Mouse (Mus musculus): ENCODE results near the gene Olfr312.
"Not testable (repeated sequence)": the region's sequence is repeated elsewhere in the genome, so short reads cannot be mapped to it uniquely, and the experiment has no call there.

The Olfr312 gene

DNA sequence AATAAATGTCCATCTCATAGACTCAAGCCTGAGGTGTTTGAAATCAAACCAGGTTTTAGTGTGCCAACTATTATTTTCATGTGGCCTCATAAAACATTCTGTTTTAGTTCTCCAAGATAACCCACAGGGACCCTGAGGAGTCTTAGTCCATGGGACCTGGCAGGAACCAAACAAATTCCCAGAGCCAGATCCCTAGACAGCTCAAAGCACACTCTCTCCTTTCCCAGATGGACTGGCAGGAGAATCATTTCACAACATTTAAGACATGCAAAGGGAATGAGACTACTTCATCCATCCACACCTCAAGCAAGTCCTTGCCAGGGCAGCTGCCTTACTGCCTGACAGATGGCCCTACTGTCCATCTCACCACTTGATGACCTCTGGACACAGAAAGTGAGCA lies at the start of gene Olfr312:
Gene Olfr312, plus strand, starts transcription at position 301 of the 400 bp plus-strand sequence.
- not testable (repeated sequence) for DNase-seq (ENCODE audit: low read depth, low spot score)

DNA sequence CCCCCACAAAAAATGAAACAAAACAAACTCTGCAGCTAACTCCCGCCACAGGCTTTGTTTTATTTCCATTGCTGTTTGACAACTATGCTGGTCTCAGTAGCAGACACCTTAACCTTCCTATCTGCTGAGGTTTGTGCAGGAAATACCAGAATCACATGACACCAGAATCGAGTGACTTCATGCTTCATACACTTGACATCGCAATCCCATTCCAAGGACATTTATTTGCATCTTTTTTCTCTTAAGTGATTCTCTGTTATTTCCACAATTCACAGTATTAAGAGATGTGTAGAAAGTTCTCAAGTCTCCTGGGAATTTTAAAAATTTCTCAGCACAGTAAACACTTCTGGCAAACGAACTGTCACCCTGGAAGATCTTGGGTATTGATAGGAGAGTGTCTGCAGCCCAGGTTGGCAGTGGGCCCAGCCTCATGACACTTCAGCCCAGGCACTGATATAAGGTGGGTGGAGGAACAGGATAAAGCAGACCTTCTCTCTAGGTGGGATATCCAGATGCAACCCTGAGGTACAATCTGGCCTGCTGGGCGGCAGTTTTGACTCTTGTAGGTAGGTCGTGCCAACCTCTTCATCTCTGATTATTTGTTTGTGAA lies 46.5 kb upstream of the Olfr312 start, which contains the start of gene Olfr314:
Gene Olfr314, plus strand, starts transcription at position 473 of the 610 bp plus-strand sequence.
- no peak for DNase-seq (ENCODE audit: low read depth, low spot score)

- no peak for DNase-seq (ENCODE audit: low read depth, low spot score)
These were observed 44.9 kb upstream of the Olfr312 start for GRCm38 (mm10) chr11:58784182-58784581.

GRCm38 (mm10) chr11:58787651-58788050 lies 41.4 kb upstream of the Olfr312 start:
- DNase-seq (ENCODE audit: low read depth, low spot score), result no peak

GRCm38 (mm10) chr11:58788346-58788745 lies 40.7 kb upstream of the Olfr312 start:
- no peak for DNase-seq (ENCODE audit: low read depth, low spot score)

DNA sequence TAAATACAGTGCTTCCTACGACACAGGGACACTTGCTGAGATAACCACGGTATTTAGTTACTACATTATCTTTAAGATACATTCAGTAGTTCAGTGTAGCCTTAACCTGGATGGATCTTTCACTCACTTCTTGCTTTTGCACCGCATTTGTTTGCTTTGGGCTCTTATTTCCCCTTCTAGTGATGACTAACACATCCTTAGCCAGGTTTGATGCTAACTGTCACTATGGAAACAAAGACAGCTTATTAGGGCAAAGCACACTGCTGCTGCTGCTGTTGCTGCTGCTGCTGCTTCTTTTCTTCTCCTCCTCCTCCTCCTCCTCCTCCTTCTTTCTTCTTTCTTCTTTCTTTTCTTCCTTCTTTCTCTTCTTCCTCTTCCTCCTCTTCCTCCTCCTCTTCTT lies 39.5 kb upstream of the Olfr312 start:
- no peak for DNase-seq (ENCODE audit: low read depth, low spot score)

DNA sequence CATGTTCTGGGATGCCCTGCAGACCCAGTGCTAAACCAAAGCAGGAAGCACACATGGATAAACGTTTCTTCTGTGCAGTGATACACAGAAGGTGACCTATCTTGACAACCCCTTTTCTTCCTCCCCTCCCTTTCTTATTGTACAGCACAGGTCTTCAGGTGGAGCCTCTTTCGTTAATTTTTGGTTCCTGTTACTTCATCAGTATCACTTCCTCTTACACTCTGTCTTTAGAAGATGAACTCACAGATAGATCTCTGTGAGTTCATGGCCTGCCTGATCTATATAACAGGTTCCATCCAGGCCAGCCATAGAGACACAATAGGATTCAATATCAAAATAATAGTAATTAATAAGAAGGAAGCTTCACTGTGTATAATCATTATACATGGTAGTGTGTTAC lies 39.0 kb upstream of the Olfr312 start:
- no peak for DNase-seq (ENCODE audit: low read depth, low spot score)

DNA sequence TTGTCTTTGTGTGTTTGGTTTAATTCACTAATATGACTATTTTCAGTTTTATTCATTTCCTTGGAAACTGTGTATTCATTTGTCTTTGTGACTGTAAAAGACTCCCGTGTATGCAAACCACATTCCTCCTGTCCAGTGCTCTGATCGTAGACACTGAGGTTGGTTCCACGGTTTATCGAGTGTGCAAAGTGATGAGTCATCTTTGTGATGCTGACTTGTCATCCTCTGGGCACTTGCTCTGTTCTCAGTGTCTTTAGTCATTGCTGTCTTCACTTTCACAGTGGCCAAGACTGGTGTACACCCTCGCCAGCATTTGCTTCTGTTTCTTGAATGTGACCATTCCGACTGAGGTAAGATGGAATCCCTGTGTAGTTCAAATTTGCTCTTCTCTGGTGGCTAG lies 38.4 kb upstream of the Olfr312 start:
- no peak for DNase-seq (ENCODE audit: low read depth, low spot score)

DNA sequence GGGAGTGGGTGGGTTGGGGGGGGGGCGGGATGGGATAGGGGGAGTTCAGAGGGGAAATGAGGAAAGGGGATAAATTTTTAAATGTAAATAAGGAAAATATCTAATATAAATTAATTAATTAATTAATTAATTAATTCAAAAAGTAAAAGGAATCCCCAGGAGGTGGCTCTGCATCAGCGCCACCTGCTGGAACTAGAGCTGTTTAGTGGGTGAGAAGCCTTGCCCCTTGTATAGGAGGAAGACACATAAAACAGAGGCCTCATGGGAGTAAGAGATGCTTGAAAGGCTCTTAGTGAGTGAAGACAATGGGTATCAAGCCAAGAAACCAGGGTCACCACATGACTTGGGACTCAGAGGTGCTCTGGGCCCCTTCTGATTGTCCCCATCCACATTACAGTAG lies 33.2 kb upstream of the Olfr312 start:
- DNase-seq (ENCODE audit: low read depth, low spot score), result no peak

GRCm38 (mm10) chr11:58796850-58797249 lies 32.2 kb upstream of the Olfr312 start:
- DNase-seq (ENCODE audit: low read depth, low spot score), result no peak

GRCm38 (mm10) chr11:58799747-58800146 lies 29.3 kb upstream of the Olfr312 start:
- no peak for DNase-seq (ENCODE audit: low read depth, low spot score)

DNA sequence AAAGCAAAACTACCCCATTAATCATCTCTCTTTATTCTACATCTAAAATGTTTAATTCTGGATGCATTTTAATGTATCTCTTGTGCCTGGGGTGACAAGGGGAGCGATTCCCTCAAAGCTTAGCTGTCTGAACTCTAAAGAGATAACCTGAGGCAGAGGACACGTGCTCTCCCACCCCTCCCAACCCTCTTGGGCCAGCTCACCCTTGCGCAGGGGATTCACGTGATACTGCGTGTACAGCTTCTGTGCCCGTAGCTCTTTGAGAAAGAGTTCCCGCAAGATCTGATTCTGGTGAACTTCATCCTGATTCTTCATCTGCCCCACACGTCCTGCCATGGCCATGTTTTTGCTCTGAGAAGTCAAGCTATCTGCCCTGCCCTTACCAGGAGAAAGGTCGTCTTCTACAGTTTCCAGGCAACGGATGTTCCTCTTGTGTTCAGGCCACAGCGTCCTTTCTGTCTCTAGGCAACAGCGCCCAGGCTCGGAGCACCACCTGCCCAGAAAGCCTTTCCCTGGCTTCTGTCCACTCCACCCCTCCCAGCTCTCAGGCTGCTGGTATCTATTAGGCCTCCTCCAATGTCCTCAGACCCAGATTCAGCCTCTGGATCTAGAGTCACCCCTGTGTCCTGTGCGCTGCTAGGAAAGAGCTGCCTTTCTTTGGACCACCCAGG lies 27.3 kb upstream of the Olfr312 start, which contains the start of gene Fam183b:
Gene Fam183b, minus strand, starts transcription at position 403 of the 671 bp plus-strand sequence.
- DNase-seq (ENCODE audit: low read depth, low spot score), result peak; percentile 79

- no peak for DNase-seq (ENCODE audit: low read depth, low spot score)
These were observed 25.2 kb upstream of the Olfr312 start for GRCm38 (mm10) chr11:58803871-58804270.

GRCm38 (mm10) chr11:58804393-58804792 lies 24.6 kb upstream of the Olfr312 start:
- no peak for DNase-seq (ENCODE audit: low read depth, low spot score)

DNA sequence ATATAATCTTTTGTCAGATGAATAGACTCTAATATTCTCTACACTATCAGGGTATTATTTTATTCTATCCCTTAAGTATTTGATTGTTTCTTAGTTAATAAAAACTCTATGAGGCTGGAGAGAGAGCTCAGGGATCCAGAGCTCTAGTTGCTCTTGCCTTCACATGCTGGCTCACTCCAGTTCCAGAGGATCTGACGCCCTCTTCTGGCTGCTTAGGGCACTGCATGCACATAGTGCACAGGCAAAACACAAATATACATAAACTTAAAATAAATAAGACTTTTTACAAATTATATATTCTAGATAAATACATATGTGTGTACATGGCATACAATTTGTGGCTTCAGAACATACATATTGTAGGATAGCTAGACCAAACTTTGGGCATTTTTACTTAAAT lies 17.0 kb upstream of the Olfr312 start:
- peak; percentile 39 for DNase-seq (ENCODE audit: low read depth, low spot score)

GRCm38 (mm10) chr11:58814700-58815099 lies 14.3 kb upstream of the Olfr312 start, which contains the start of gene Olfr313:
Olfr313 (plus strand) TSS chr11:58815000.
- not testable (repeated sequence) for DNase-seq (ENCODE audit: low read depth, low spot score)

- no peak for DNase-seq (ENCODE audit: low read depth, low spot score)
These were observed 13.4 kb upstream of the Olfr312 start for GRCm38 (mm10) chr11:58815676-58816075.

DNA sequence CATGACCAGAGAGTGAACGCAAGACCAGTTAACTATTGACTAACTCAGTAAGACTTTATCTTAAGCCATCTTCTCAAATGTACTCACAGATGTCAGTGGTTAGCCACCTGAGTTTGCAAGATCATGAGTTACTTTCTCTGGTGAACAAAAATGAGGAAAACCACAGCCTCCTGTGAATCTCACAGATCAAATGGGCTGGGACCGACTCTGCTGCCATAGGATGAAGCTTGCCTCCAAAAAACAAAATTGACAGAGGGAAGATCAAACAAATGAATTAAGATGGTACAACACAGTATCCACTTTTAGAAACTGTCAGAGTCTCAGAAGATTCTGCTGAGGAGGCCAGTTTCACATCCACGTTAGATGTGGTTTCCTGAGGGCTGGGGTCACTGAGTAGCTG lies 727 bp downstream of the Olfr312 start:
- DNase-seq (ENCODE audit: low read depth, low spot score), result no peak

GRCm38 (mm10) chr11:58832541-58832940 lies 3.5 kb downstream of the Olfr312 start:
- DNase-seq (ENCODE audit: low read depth, low spot score), result not testable (repeated sequence)

GRCm38 (mm10) chr11:58838951-58839350 lies 9.9 kb downstream of the Olfr312 start, which contains the start of gene Olfr311:
Olfr311 (plus strand) TSS chr11:58839251.
- DNase-seq (ENCODE audit: low read depth, low spot score), result not testable (repeated sequence)

- peak; percentile 99 for DNase-seq (ENCODE audit: low read depth, low spot score)
These were observed 18.0 kb downstream of the Olfr312 start, which contains the start of gene Gm12258 for GRCm38 (mm10) chr11:58846919-58847461. Gm12258 (plus strand) TSS chr11:58847158.

DNA sequence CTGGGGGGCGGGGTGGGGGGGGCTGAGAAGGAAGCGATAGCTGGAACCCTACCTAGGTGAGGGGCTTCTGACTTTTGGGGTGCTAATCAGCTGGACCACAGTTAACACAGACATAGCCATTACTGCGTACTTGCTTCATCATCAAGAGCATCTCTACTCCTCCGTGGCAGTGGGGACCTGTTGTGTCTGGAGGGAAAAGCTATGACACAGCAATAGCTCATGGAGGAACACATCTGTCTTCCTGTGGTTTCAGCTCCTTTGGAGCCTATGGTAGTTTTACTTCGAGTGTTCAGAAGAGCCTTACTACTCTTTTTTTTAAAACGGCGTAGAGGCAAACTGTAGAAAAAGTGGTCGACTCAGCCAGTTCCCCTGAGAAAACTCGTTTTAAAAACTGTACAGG lies 18.6 kb downstream of the Olfr312 start:
- DNase-seq (ENCODE audit: low read depth, low spot score), result no peak

DNA sequence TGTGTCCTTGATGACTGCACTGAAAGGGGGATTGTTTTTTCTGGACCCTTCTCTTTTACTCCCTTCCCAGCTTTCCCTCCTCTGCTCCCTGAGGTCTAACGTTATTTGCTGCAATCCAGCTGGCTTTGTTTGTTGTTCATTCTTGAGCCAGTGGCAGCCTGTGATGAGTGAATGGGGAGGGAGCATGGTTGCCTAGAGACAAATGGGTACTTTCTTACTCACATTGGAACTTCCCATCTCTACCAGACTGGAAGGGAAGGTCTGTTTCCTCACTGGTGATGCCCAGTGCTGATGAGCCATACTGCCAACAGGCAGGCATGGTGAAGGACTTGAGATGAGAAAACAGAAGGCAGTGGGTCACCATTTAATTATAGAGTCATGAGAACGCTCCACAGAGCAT lies 20.7 kb downstream of the Olfr312 start:
- DNase-seq (ENCODE audit: low read depth, low spot score), result peak; percentile 14
